Mouse (Mus musculus) heart, embryonic 15.5 days (tissue): ENCODE results near the gene Slc25a17. TPM values are rescaled to one million over a fixed set of nuclear protein-coding genes. Genes with fewer than 3 reads are reported as not detected.

Experiments
- ATAC-seq: fragments of 200-750 bp; cut with Nextera tagmentation; replicated peaks from 2 replicates; pipeline ENCODE4 v1.8.0; 2017; ENCODE audit warnings: low read depth, moderate TSS enrichment; ENCODE audit not compliant: insufficient number of reproducible peaks, insufficient read depth, low FRiP score
- H3K27ac ChIP-seq: fragments of 300-500 bp; sonication (generic); 2 replicates; pipeline ENCODE4 v1.5.1; 2015; ENCODE audit warnings: mild to moderate bottlenecking, inconsistent platforms
- H3K27me3 ChIP-seq: fragments of 300-500 bp; sonication (generic); 2 replicates; pipeline ENCODE4 v1.6.1; 2015; ENCODE audit warnings: inconsistent platforms
- H3K36me3 ChIP-seq: fragments of 300-500 bp; sonication (generic); 2 replicates; pipeline ENCODE4 v1.6.1; 2015; ENCODE audit warnings: mild to moderate bottlenecking, inconsistent platforms
- H3K4me1 ChIP-seq: fragments of 300-500 bp; sonication (generic); replicated peaks from 2 replicates; pipeline ENCODE4 v1.6.1; 2015; ENCODE audit warnings: inconsistent platforms
- H3K4me2 ChIP-seq: fragments of 300-500 bp; sonication (generic); 2 replicates; pipeline ENCODE4 v1.6.1; 2015; ENCODE audit warnings: inconsistent platforms, mild to moderate bottlenecking, moderate library complexity
- H3K4me3 ChIP-seq: fragments of 300-500 bp; sonication (generic); 2 replicates; pipeline ENCODE4 v1.5.1; 2015; ENCODE audit warnings: mild to moderate bottlenecking, inconsistent platforms
- H3K9ac ChIP-seq: fragments of 300-500 bp; sonication (generic); 2 replicates; pipeline ENCODE4 v1.6.1; 2015; ENCODE audit warnings: mild to moderate bottlenecking, inconsistent platforms
- H3K9me3 ChIP-seq: fragments of 300-500 bp; sonication (generic); replicated peaks from 2 replicates; pipeline ENCODE4 v1.6.1; 2016; ENCODE audit warnings: inconsistent platforms
- WGBS: fragments of 180-500 bp; shearing (Covaris S2); methylation state at CpG from one replicate; pipeline ENCODE4 v1.1.7; 2015; ENCODE audit warnings: mixed read lengths; 5-methylcytosine and 5-hydroxymethylcytosine counted together
- polyA plus RNA-seq: library from polyadenylated mRNA; unstranded; fragments of >200 nt; fragmentation: Nextera tagmentation; extraction: Ambion mirVana; gene quantifications from 2 replicates; pipeline ENCODE4 v1.2.1, GENCODE M21; 2015

Slc25a17 gene
- polyA plus RNA-seq, 1 experiment from 2014 or later = 47.8 TPM

DNA sequence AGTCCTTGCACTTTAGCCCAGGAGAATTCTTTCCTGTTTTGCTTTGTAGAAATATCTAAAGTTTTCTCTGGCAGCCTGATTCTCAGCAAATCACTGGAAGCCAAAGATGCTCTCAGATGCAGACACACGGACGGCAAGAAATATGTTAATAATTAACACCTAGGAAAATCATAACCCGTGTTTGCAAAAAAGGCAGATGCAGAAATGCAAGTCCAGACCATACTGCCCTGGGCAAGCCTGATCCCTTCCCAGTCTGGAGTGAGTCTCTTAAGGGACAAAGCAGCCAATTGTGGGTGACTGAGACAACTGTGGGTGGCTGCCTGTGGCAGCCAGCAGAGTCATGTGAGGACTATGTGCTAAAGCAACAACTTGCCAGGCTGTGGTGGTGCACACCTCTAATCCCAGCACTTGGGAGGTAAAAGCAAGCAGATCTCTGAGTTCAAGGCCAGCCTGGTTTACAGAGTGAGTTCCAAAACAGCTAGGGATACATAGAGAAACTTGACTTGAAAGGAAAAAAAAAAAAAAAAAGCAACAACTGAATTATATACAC lies 60.0 kb downstream of the Slc25a17 start:
- H3K9me3 ChIP-seq = no peaks in the 10 kb centered on the region
- WGBS = 78% methylated on average over 3 of the region's 3 CpGs
- H3K4me2 ChIP-seq = no peak overlapping the region
- no peaks in the 10 kb centered on the region for H3K27me3 ChIP-seq
- no peak overlapping the region for H3K4me3 ChIP-seq
- H3K9ac ChIP-seq = no peak overlapping the region
- no peak overlapping the region for H3K27ac ChIP-seq
- ATAC-seq = no peak
- H3K4me1 ChIP-seq = no peaks in the 10 kb centered on the region
- H3K36me3 ChIP-seq = no peaks in the 10 kb centered on the region

DNA sequence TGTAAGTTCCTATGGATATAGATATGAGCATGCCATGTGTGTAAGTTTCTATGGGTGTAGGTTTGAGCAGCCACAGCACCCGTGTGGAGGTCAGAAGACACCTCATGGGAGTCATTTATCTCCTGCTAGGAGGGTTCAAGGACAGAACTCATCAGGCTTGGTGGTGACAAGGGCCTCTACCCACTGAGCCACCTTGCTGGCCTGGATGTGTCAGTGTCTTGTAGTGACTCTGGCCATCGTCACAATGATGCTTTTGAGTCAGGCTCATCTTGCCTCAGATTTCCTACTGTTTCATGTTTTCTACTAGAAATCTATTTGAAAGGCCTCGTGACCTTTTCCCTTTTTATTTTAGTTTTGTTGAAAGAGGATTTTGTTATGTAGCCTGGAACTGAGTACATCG lies 61.1 kb downstream of the Slc25a17 start:
- Histone ChIP-seq H3K4me3 (no peak overlapping the region), H3K4me1 (no peaks in the 10 kb centered on the region), H3K9ac (no peak overlapping the region), H3K4me2 (no peak overlapping the region), H3K9me3 (no peaks in the 10 kb centered on the region), H3K27ac (no peak overlapping the region), H3K36me3 (no peaks in the 10 kb centered on the region), H3K27me3 (no peaks in the 10 kb centered on the region)
- ATAC-seq = no peak
- 81% methylated on average over 4 of the region's 4 CpGs for WGBS

DNA sequence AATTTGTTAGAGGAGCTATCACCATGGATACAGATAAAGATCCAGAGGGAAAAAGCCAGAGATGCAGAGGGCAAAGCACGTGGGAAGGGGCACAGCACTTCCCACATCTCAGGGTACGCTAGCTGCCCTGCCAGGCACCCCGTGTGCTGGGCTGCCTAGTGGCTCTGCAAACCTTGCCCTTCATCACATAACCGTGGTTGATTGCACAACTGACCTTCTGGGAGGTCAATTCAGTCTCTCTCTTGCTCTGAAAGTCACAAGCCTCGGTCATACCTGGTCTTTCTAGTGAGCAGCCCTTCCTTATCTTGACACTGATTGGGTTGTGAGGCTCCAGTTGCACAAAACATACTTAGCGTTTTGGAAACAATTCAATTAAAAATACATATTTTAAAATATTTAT lies 62.4 kb downstream of the Slc25a17 start:
- Histone ChIP-seq H3K36me3 (no peaks in the 10 kb centered on the region), H3K27me3 (no peaks in the 10 kb centered on the region), H3K27ac (no peak overlapping the region), H3K4me2 (no peak overlapping the region), H3K9me3 (no peaks in the 10 kb centered on the region), H3K4me3 (no peak overlapping the region), H3K4me1 (no peaks in the 10 kb centered on the region), H3K9ac (no peak overlapping the region)
- WGBS = 71% methylated on average over 6 of the region's 6 CpGs
- no peak for ATAC-seq

DNA sequence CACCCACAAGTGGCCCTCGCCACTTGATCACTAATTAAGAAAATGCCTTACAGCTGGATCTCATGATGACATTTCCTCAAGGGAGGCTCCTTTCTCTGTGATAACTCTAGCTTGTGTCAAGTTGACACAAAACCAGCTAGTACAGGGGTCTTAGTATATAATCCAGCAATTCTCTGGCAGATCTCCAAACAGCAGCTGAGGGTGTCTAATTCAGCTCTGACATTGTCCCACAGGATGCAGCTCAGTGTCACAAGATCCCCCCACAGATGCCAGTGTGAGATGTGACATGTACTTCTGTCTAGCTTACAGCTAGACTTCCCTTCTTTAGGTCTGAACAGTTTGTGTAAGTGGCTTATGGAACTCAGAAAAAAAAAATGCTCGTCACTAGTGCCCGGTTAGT lies 63.1 kb downstream of the Slc25a17 start:
- 73% methylated on average over 3 of the region's 3 CpGs for WGBS

DNA sequence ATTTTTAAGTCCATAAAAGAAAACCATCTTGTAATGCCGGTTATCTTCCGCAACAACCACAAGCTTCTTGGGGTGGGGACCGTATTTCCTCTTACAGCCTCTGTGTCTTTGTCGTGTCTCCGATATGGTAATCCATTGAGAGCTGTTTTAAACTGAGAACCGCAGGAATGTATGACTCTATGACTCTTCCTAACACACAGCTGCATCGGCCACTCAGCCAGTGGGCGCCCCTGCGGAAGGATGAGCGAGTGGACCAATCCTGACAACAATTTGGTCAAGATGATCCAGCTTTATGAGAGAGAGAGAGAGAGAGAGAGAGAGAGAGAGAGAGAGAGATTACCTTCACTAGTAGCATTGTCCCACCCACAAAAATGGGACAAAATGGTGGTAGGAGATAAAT lies 65.7 kb downstream of the Slc25a17 start:
- H3K27ac ChIP-seq = no peak overlapping the region
- no peak overlapping the region for H3K9ac ChIP-seq
- no peaks in the 10 kb centered on the region for H3K4me1 ChIP-seq
- H3K4me2 ChIP-seq = no peak overlapping the region
- H3K27me3 ChIP-seq = no peaks in the 10 kb centered on the region
- no peak overlapping the region for H3K4me3 ChIP-seq
- WGBS = 90% methylated on average over 10 of the region's 10 CpGs
- no peaks in the 10 kb centered on the region for H3K9me3 ChIP-seq
- no peaks in the 10 kb centered on the region for H3K36me3 ChIP-seq
- no peak for ATAC-seq

More for the DNA sequence above, 63.1 kb downstream of the Slc25a17 start:
- no peaks in the 10 kb centered on the region for H3K27me3 ChIP-seq
- H3K4me1 ChIP-seq = no peaks in the 10 kb centered on the region
- H3K27ac ChIP-seq = no peak overlapping the region
- H3K4me2 ChIP-seq = no peak overlapping the region
- H3K9me3 ChIP-seq = no peaks in the 10 kb centered on the region
- no peak for ATAC-seq
- H3K4me3 ChIP-seq = no peak overlapping the region
- no peaks in the 10 kb centered on the region for H3K36me3 ChIP-seq
- H3K9ac ChIP-seq = no peak overlapping the region

DNA sequence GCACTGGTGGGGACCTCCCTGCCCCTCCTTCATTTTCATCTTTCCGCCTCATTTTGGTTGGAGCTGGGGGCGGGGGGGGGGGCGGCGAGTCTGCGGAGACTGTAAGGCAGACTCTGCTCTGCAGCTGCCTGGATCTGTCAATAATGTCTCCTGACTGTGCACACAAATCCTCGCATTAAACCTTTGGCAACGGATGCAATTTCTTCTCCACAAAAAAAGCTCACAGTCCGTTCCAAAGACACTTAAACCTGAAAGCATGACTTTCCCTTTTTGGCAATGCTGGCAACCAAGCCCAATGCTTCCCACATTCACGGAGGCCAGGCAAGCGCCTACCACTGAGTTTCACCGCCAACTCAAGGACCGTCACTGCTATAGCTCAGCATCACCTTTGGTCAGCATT lies 66.2 kb downstream of the Slc25a17 start:
- Histone ChIP-seq H3K4me2 (no peak overlapping the region), H3K9ac (no peak overlapping the region), H3K4me1 (no peaks in the 10 kb centered on the region), H3K36me3 (no peaks in the 10 kb centered on the region), H3K27ac (no peak overlapping the region), H3K4me3 (no peak overlapping the region), H3K27me3 (no peaks in the 10 kb centered on the region), H3K9me3 (no peaks in the 10 kb centered on the region)
- ATAC-seq = no peak
- WGBS = 72% methylated on average over 12 of the region's 12 CpGs

DNA sequence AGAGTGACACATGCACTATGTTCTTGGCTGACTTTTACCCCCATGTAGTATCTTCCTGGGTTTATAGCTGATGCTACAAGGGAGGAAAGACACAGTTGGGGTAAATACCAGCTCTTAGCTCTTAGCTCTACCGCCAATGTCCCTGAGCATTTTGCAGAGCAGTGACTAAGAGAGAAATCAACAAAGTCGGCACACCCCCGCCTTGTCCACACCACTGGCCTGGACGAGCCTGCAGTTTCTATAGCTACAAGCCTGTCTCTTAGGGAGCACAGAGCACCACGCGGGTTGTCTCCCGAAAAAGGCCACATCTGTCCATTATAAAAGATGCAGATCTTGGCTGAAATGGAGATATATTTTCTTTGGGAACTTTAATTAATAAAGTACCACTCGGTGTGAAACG lies 69.9 kb downstream of the Slc25a17 start:
- H3K27me3 ChIP-seq = no peaks in the 10 kb centered on the region
- H3K9me3 ChIP-seq = no peaks in the 10 kb centered on the region
- WGBS = 79% methylated on average over 9 of the region's 9 CpGs
- H3K9ac ChIP-seq = no peak overlapping the region
- no peak overlapping the region for H3K27ac ChIP-seq
- no peak overlapping the region for H3K4me3 ChIP-seq
- no peak for ATAC-seq
- H3K36me3 ChIP-seq = no peaks in the 10 kb centered on the region
- H3K4me2 ChIP-seq = no peak overlapping the region
- no peaks in the 10 kb centered on the region for H3K4me1 ChIP-seq

DNA sequence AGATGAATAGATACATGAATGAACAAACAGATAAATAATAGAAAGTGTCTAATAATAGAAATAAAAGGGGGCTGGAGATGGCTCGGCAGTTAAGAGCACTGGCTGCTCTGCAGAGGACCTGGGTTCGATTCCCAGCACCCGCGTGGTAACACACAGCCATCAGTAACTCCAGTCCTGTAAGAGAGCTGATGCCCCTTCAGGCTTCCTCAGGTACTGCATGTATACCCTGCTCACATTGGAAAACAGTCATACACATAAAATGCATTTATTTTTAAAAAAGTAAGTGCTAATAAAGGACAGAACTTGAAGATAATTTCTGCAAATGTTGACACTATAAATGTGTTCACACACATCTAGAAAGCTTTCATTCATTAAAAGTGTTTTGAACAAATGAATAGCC lies 70.4 kb downstream of the Slc25a17 start:
- 91% methylated on average over 4 of the region's 4 CpGs for WGBS
- H3K9ac ChIP-seq = no peak overlapping the region
- H3K27me3 ChIP-seq = no peaks in the 10 kb centered on the region
- H3K4me2 ChIP-seq = no peak overlapping the region
- no peaks in the 10 kb centered on the region for H3K9me3 ChIP-seq
- H3K36me3 ChIP-seq = no peaks in the 10 kb centered on the region
- no peaks in the 10 kb centered on the region for H3K4me1 ChIP-seq
- H3K4me3 ChIP-seq = no peak overlapping the region
- no peak overlapping the region for H3K27ac ChIP-seq
- no peak for ATAC-seq

DNA sequence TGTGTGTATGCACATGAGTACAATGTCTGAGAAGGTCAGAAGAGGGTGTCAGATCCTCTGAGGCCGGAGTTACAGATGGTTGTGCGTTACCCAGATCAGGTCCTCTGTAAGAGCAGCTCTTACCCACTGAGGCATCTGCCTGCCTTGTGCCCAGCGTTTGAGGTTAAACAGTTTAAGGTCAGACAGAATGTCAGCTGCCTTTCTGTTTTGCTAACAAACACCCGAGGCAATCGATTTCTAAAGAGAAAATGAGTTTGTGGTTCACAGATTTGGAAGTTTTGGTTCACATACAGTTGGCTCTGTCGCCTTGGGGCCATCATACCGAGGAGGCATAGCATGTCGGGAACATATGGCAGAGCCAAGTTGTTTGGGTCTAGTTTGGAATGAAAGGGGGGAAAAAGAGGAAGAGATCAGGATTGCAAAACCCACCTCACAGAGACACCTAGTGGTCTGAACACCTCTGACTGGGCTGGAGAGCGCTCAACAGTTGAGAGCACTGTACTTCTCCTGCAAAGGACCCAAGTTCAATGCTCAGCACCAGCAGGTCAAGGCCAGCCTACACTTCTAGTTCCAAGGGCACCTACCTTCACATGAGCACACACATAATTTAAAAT lies 76.4 kb downstream of the Slc25a17 start:
- ATAC-seq = no peak
- H3K9ac ChIP-seq = no peak overlapping the region
- H3K27ac ChIP-seq = no peak overlapping the region
- no peak overlapping the region for H3K4me3 ChIP-seq
- no peaks in the 10 kb centered on the region for H3K36me3 ChIP-seq
- WGBS = 76% methylated on average over 9 of the region's 9 CpGs
- H3K4me2 ChIP-seq = no peak overlapping the region
- H3K27me3 ChIP-seq = no peaks in the 10 kb centered on the region
- no peaks in the 10 kb centered on the region for H3K9me3 ChIP-seq
- no peaks in the 10 kb centered on the region for H3K4me1 ChIP-seq

DNA sequence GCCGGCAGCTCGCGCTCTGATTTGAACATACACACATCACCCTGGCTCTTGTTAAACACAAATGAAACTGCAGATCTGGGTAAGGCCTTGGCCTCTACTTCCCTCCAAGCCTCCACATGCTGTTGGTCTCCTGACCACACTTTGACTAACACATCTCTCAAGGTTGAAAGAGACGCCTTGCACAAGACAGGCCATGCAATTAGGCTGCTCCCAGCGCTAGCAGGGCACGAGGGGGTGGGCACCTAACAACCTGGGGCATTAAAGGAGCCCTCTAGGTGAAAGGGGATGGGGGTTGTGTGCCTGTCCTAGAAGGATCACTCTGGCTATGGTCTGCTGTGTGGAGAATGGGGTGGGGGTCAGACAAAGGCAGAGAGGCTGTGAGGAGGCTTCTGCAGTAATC lies 81.9 kb downstream of the Slc25a17 start:
- WGBS = 79% methylated on average over 6 of the region's 6 CpGs
- no peak overlapping the region for H3K9ac ChIP-seq
- 0 out of 2 replicates have a peak, but pooled peaks cover 5% of the 10 kb centered on the region for H3K27me3 ChIP-seq
- no peaks in the 10 kb centered on the region for H3K4me1 ChIP-seq
- no peaks in the 10 kb centered on the region for H3K9me3 ChIP-seq
- no peaks in the 10 kb centered on the region for H3K36me3 ChIP-seq
- no peak overlapping the region for H3K27ac ChIP-seq
- H3K4me2 ChIP-seq = no peak overlapping the region
- no peak overlapping the region for H3K4me3 ChIP-seq
- ATAC-seq = no peak

DNA sequence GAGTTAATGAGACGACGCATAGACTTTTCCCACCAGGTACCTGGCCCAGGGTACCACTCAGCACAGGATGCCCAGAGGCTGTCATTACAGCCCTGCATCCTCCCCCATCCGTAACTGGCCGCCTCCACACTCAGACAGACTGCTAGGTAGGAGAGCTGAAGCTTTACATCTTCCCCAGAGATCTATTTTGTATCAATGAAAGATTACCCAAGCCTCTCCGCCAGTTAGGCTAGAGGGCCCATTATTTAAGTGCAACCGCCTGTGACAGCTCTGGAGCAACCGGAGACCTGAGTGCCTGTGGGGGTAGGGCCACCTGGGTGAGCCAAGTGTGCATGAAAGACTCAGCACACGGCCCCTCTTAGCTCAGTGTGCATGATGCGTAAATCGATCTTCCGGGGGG lies 82.7 kb downstream of the Slc25a17 start:
- H3K4me2 ChIP-seq = no peak overlapping the region
- 49% methylated on average over 11 of the region's 11 CpGs for WGBS
- H3K27me3 ChIP-seq = 0 out of 2 replicates have a peak, but pooled peaks cover 5% of the 10 kb centered on the region
- H3K4me1 ChIP-seq = peaks cover under 1% of the 10 kb centered on the region
- no peak overlapping the region for H3K27ac ChIP-seq
- no peaks in the 10 kb centered on the region for H3K36me3 ChIP-seq
- H3K9ac ChIP-seq = no peak overlapping the region
- H3K4me3 ChIP-seq = no peak overlapping the region
- ATAC-seq = no peak
- no peaks in the 10 kb centered on the region for H3K9me3 ChIP-seq

DNA sequence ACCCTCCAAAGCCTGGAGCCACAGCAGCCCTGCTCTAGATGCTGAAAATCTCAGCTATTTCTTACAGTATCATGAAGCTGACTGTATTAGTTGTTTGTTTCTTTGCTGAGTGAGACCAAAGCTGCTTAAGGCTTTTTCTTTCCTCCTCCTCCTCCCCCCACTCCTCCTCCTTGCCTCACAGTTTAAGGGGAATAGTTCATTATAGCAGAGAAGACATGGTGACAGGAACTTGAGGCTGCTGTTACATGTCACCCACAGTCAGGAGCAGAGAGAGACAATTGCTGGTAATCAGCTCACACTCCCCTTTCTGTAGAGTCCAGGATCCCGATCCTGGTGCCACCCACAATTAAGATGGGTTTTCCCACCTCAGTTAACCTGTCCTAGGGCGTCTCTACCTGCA lies 87.3 kb downstream of the Slc25a17 start:
- no peak for ATAC-seq
- H3K27me3 ChIP-seq = 0 out of 2 replicates have a peak, but pooled peaks cover 5% of the 10 kb centered on the region
- H3K4me3 ChIP-seq = no peak overlapping the region
- WGBS = 43% methylated on average over 2 of the region's 2 CpGs
- H3K9me3 ChIP-seq = no peaks in the 10 kb centered on the region
- no peak overlapping the region for H3K27ac ChIP-seq
- peaks cover 11% of the 10 kb centered on the region for H3K4me1 ChIP-seq
- H3K4me2 ChIP-seq = no peak overlapping the region
- no peak overlapping the region for H3K9ac ChIP-seq
- H3K36me3 ChIP-seq = no peaks in the 10 kb centered on the region
